Mouse (Mus musculus) stomach, embryonic 15.5 days (tissue): ENCODE results near the gene Nrros. TPM values are rescaled to one million over a fixed set of nuclear protein-coding genes. Genes with fewer than 3 reads are reported as not detected.
A peak's percentile ranks its signal among the peaks of the same experiment; 100 is the strongest.

Experiments used
- ATAC-seq: fragments of 200-750 bp; cut with Nextera tagmentation; 2 replicates; pipeline ENCODE4 v1.8.0; 2017; ENCODE audit warnings: low read depth, moderate number of reproducible peaks, moderate TSS enrichment; ENCODE audit not compliant: insufficient read depth, low FRiP score
- H3K27ac ChIP-seq: fragments of 300-500 bp; sonication (generic); 2 replicates; pipeline ENCODE4 v1.5.1; 2015; ENCODE audit warnings: mild to moderate bottlenecking, inconsistent platforms
- H3K27me3 ChIP-seq: fragments of 300-500 bp; sonication (generic); replicated peaks from 2 replicates; pipeline ENCODE4 v1.6.1; 2015; ENCODE audit warnings: inconsistent platforms
- H3K36me3 ChIP-seq: fragments of 300-500 bp; sonication (generic); 2 replicates; pipeline ENCODE4 v1.6.1; 2015; ENCODE audit warnings: inconsistent platforms
- H3K4me1 ChIP-seq: fragments of 300-500 bp; sonication (generic); 2 replicates; pipeline ENCODE4 v1.6.1; 2015; ENCODE audit warnings: inconsistent platforms
- H3K4me2 ChIP-seq: fragments of 300-500 bp; sonication (generic); 2 replicates; pipeline ENCODE4 v1.6.1; 2015; ENCODE audit warnings: mild to moderate bottlenecking, inconsistent platforms
- H3K4me3 ChIP-seq: fragments of 300-500 bp; sonication (generic); replicated peaks from 2 replicates; pipeline ENCODE4 v1.5.1; 2015; ENCODE audit warnings: inconsistent platforms
- H3K9ac ChIP-seq: fragments of 300-500 bp; sonication (generic); 2 replicates; pipeline ENCODE4 v1.6.1; 2015; ENCODE audit warnings: inconsistent platforms
- H3K9me3 ChIP-seq: fragments of 300-500 bp; sonication (generic); 2 replicates; pipeline ENCODE4 v1.6.1; 2016; ENCODE audit warnings: inconsistent platforms
- WGBS: fragments of 180-500 bp; shearing (Covaris S2); methylation state at CpG from one replicate; pipeline ENCODE4 v1.1.7; 2015; 5-methylcytosine and 5-hydroxymethylcytosine counted together
- polyA plus RNA-seq: library from polyadenylated mRNA; unstranded; fragments of >200 nt; fragmentation: Nextera tagmentation; extraction: Ambion mirVana; gene quantifications from 2 replicates; pipeline ENCODE4 v1.2.1, GENCODE M21; 2015

The Nrros gene
- polyA plus RNA-seq, 1 experiment from 2014 or later = 19.5 TPM

GRCm38 (mm10) chr16:32176896-32177686 is 11.7 kb upstream of the Nrros start:
- no peak for ATAC-seq
- no peaks in the 10 kb centered on the region for H3K27me3 ChIP-seq
- H3K9me3 ChIP-seq = no peaks in the 10 kb centered on the region
- no peak overlapping the region for H3K4me3 ChIP-seq
- H3K9ac ChIP-seq = no peak overlapping the region
- peak overlapping the region; percentile 19 for H3K4me2 ChIP-seq
- WGBS = 56% methylated on average over 18 of the region's 18 CpGs
- H3K4me1 ChIP-seq = no peaks in the 10 kb centered on the region
- H3K36me3 ChIP-seq = no peaks in the 10 kb centered on the region
- H3K27ac ChIP-seq = peak overlapping the region; percentile 63

- no peaks in the 10 kb centered on the region for H3K9me3 ChIP-seq
- WGBS = 88% methylated on average over 4 of the region's 4 CpGs
- H3K27me3 ChIP-seq = no peaks in the 10 kb centered on the region
- no peak overlapping the region for H3K9ac ChIP-seq
- no peak overlapping the region for H3K27ac ChIP-seq
- no peak for ATAC-seq
- H3K36me3 ChIP-seq = no peaks in the 10 kb centered on the region
- H3K4me1 ChIP-seq = no peaks in the 10 kb centered on the region
- no peak overlapping the region for H3K4me2 ChIP-seq
- H3K4me3 ChIP-seq = no peak overlapping the region
Observed at GRCm38 (mm10) chr16:32175029-32175428, 9.6 kb upstream of the Nrros start.

- no peak overlapping the region for H3K27ac ChIP-seq
- no peaks in the 10 kb centered on the region for H3K9me3 ChIP-seq
- no peaks in the 10 kb centered on the region for H3K36me3 ChIP-seq
- H3K4me2 ChIP-seq = no peak overlapping the region
- H3K9ac ChIP-seq = no peak overlapping the region
- no peaks in the 10 kb centered on the region for H3K4me1 ChIP-seq
- 70% methylated on average over 8 of the region's 8 CpGs for WGBS
- ATAC-seq = no peak
- no peaks in the 10 kb centered on the region for H3K27me3 ChIP-seq
- H3K4me3 ChIP-seq = no peak overlapping the region
Observed at GRCm38 (mm10) chr16:32174340-32175005, 9.1 kb upstream of the Nrros start.

- WGBS = 67% methylated on average over 11 of the region's 11 CpGs
- no peaks in the 10 kb centered on the region for H3K27me3 ChIP-seq
- no peak overlapping the region for H3K4me3 ChIP-seq
- no peaks in the 10 kb centered on the region for H3K4me1 ChIP-seq
- no peak overlapping the region for H3K27ac ChIP-seq
- no peaks in the 10 kb centered on the region for H3K9me3 ChIP-seq
- ATAC-seq = no peak
- H3K4me2 ChIP-seq = no peak overlapping the region
- no peaks in the 10 kb centered on the region for H3K36me3 ChIP-seq
- no peak overlapping the region for H3K9ac ChIP-seq
Observed at GRCm38 (mm10) chr16:32173401-32173800, 8.0 kb upstream of the Nrros start.

- no peaks in the 10 kb centered on the region for H3K36me3 ChIP-seq
- H3K4me2 ChIP-seq = no peak overlapping the region
- H3K4me3 ChIP-seq = no peak overlapping the region
- H3K9ac ChIP-seq = no peak overlapping the region
- H3K9me3 ChIP-seq = no peaks in the 10 kb centered on the region
- WGBS = 88% methylated on average over 5 of the region's 5 CpGs
- H3K27me3 ChIP-seq = no peaks in the 10 kb centered on the region
- H3K4me1 ChIP-seq = no peaks in the 10 kb centered on the region
- no peak for ATAC-seq
- H3K27ac ChIP-seq = no peak overlapping the region
Observed at GRCm38 (mm10) chr16:32171031-32171731, 5.8 kb upstream of the Nrros start.

- no peaks in the 10 kb centered on the region for H3K9me3 ChIP-seq
- no peaks in the 10 kb centered on the region for H3K36me3 ChIP-seq
- 81% methylated on average over 4 of the region's 4 CpGs for WGBS
- ATAC-seq = no peak
- H3K27ac ChIP-seq = no peak overlapping the region
- H3K4me1 ChIP-seq = no peaks in the 10 kb centered on the region; the same call in 1 of the 2 replicates
- no peak overlapping the region for H3K9ac ChIP-seq
- no peak overlapping the region for H3K4me3 ChIP-seq
- H3K4me2 ChIP-seq = no peak overlapping the region
- 0 out of 2 replicates have a peak, but pooled peaks cover 3% of the 10 kb centered on the region for H3K27me3 ChIP-seq
Observed at GRCm38 (mm10) chr16:32167819-32168545, 2.6 kb upstream of the Nrros start.

GRCm38 (mm10) chr16:32164396-32165027 is 882 bp downstream of the Nrros start:
- peak overlapping the region; percentile 40 for H3K4me3 ChIP-seq
- no peaks in the 10 kb centered on the region for H3K9me3 ChIP-seq
- H3K36me3 ChIP-seq = no peaks in the 10 kb centered on the region
- H3K4me1 ChIP-seq = no peaks in the 10 kb centered on the region; the same call in 1 of the 2 replicates
- no peak overlapping the region for H3K27ac ChIP-seq
- H3K27me3 ChIP-seq = 0 out of 2 replicates have a peak, but pooled peaks cover 3% of the 10 kb centered on the region
- peak overlapping the region; percentile 66; the same call in 1 of the 2 replicates for H3K4me2 ChIP-seq
- H3K9ac ChIP-seq = no peak overlapping the region
- WGBS = 63% methylated on average over 19 of the region's 19 CpGs
- ATAC-seq = no peak

- WGBS = 74% methylated on average over 5 of the region's 5 CpGs
- no peak for ATAC-seq
Observed at GRCm38 (mm10) chr16:32163891-32164290, 1.5 kb downstream of the Nrros start.

GRCm38 (mm10) chr16:32163392-32163791 is 2.0 kb downstream of the Nrros start:
- Histone ChIP-seq H3K27ac (no peak overlapping the region), H3K27me3 (0 out of 2 replicates have a peak, but pooled peaks cover 3% of the 10 kb centered on the region), H3K36me3 (no peaks in the 10 kb centered on the region), H3K9me3 (no peaks in the 10 kb centered on the region), H3K4me1 (no peaks in the 10 kb centered on the region; the same call in 1 of the 2 replicates), H3K4me2 (peak overlapping the region; percentile 24; the same call in 1 of the 2 replicates), H3K4me3 (peak overlapping the region; percentile 40), H3K9ac (no peak overlapping the region)
- WGBS = 78% methylated on average over 4 of the region's 4 CpGs
- ATAC-seq = no peak

More at GRCm38 (mm10) chr16:32163891-32164290, 1.5 kb downstream of the Nrros start:
- Histone ChIP-seq H3K9ac (no peak overlapping the region), H3K4me1 (no peaks in the 10 kb centered on the region; the same call in 1 of the 2 replicates), H3K27me3 (0 out of 2 replicates have a peak, but pooled peaks cover 3% of the 10 kb centered on the region), H3K9me3 (no peaks in the 10 kb centered on the region), H3K27ac (no peak overlapping the region), H3K36me3 (no peaks in the 10 kb centered on the region), H3K4me2 (0 out of 2 replicates have a peak overlapping the region, but pooled peaks have one; percentile 24), H3K4me3 (peak overlapping the region; percentile 40)

GRCm38 (mm10) chr16:32160742-32161323 is 4.6 kb downstream of the Nrros start:
- H3K9ac ChIP-seq = no peak overlapping the region
- ATAC-seq = no peak
- 0 out of 2 replicates have a peak, but pooled peaks cover 3% of the 10 kb centered on the region for H3K27me3 ChIP-seq
- no peaks in the 10 kb centered on the region; the same call in 1 of the 2 replicates for H3K4me1 ChIP-seq
- H3K27ac ChIP-seq = no peak overlapping the region
- no peak overlapping the region for H3K4me2 ChIP-seq
- no peak overlapping the region for H3K4me3 ChIP-seq
- 84% methylated on average over 9 of the region's 9 CpGs for WGBS
- H3K9me3 ChIP-seq = no peaks in the 10 kb centered on the region
- no peaks in the 10 kb centered on the region for H3K36me3 ChIP-seq
